Mouse (Mus musculus) olfactory bulb, adult 2 months (tissue): Measurements from ENCODE around the gene Olfr744. TPM values are rescaled to one million over a fixed set of nuclear protein-coding genes. Genes with fewer than 3 reads are reported as not detected.
"Not testable (repeated sequence)": the region's sequence is repeated elsewhere in the genome, so short reads cannot be mapped to it uniquely, and the experiment has no call there.

Experiments used
- H3K27ac ChIP-seq: fragments of 200-500 bp; 2 replicates; pipeline ENCODE4 v1.5.1; 2012; ENCODE audit warnings: low read depth, low read length; ENCODE audit not compliant: insufficient read depth
- H3K4me1 ChIP-seq: fragments of 200-500 bp; 2 replicates; pipeline ENCODE4 v1.6.1; 2012; ENCODE audit warnings: low read length; ENCODE audit not compliant: control insufficient read depth, insufficient read depth
- H3K4me3 ChIP-seq: fragments of 200-500 bp; 2 replicates; pipeline ENCODE4 v1.5.1; 2012; ENCODE audit warnings: mild to moderate bottlenecking, low read depth, low read length, moderate library complexity; ENCODE audit not compliant: insufficient read depth
- CTCF ChIP-seq: fragments of 200-500 bp; IDR thresholded peaks from 2 replicates; pipeline ENCODE4 v1.5.1; 2012; ENCODE audit warnings: low read depth, mild to moderate bottlenecking, low read length, moderate library complexity; ENCODE audit not compliant: insufficient read depth
- POLR2A ChIP-seq: fragments of 200-500 bp; IDR thresholded peaks from 2 replicates; pipeline ENCODE4 v1.6.1; 2012; ENCODE audit warnings: mild to moderate bottlenecking, low read depth, low read length, moderate library complexity; ENCODE audit not compliant: insufficient read depth
- WGBS: fragments of 180-500 bp; shearing (Covaris S2); methylation state at CpG from one replicate; pipeline ENCODE4 v1.1.7; 2018; 5-methylcytosine and 5-hydroxymethylcytosine counted together
- polyA plus RNA-seq: library from polyadenylated mRNA; stranded (reverse); fragments of >200 nt; gene quantifications from 2 replicates; pipeline ENCODE4 v1.2.4, GENCODE M21; 2012; ENCODE audit warnings: low replicate concordance; ENCODE audit not compliant: missing spikeins, insufficient read depth, insufficient read length

Gene Olfr744
- not detected in 2 replicates for polyA plus RNA-seq

DNA sequence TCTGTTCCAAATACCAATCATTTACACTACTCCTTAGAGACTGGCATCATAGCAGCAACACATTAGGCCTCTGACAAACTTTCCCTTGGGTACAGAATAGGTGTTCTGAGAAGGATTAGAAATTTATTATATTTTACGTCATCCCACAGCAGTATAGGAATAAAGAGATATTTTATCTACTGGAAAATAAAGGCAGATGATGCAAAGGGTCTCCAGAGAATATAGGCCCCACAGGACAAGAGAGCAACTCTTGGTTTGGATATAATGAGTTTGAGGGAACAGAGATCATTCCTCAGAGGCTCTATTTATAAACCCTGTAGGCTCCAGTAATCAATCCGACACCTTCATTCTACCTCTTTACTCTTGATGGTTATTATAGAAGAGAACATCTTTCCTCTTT lies at the start of gene Olfr744:
Gene Olfr744 (plus strand): TSS at position 301 of the 400 bp plus-strand sequence.
- no peak within 1 kb of the TSS for H3K27ac ChIP-seq
- no peak for TF ChIP-seq CTCF
- no peak for TF ChIP-seq POLR2A
- WGBS: 92% methylated on average over 2 of the region's 2 CpGs
- H3K4me1 ChIP-seq: no peaks in the 10 kb centered on the region
- H3K4me3 ChIP-seq: no peak within 1 kb of the TSS

- not testable (repeated sequence) for H3K27ac ChIP-seq, H3K4me1 ChIP-seq, H3K4me3 ChIP-seq
- WGBS: 60% methylated on average over 1 of the region's 1 CpGs
Measured at GRCm38 (mm10) chr14:50573056-50573455, 41.6 kb upstream of the Olfr744 start.

GRCm38 (mm10) chr14:50639088-50639487 lies 24.4 kb downstream of the Olfr744 start, which contains the start of gene Olfr745:
Olfr745 (plus strand) TSS chr14:50639388.
- no peak within 1 kb of the TSS for H3K27ac ChIP-seq
- H3K4me1 ChIP-seq: no peaks in the 10 kb centered on the region
- no peak within 1 kb of the TSS for H3K4me3 ChIP-seq
- WGBS: 82% methylated on average over 2 of the region's 2 CpGs
- TF ChIP-seq POLR2A (no peak), CTCF (no peak)

- no peaks in the 10 kb centered on the region for H3K4me1 ChIP-seq
- TF ChIP-seq POLR2A (no peak), CTCF (no peak)
- H3K4me3 ChIP-seq: no peak within 1 kb of the TSS
- no peak within 1 kb of the TSS for H3K27ac ChIP-seq
Measured at GRCm38 (mm10) chr14:50646783-50647182, 32.1 kb downstream of the Olfr744 start, which contains the start of gene Olfr746. Olfr746 (plus strand) TSS chr14:50647083.

Other genes starting within 250 kb of the Olfr744 start
- not detected in 2 replicates for gene Olfr736, start 233.7 kb upstream of the Olfr744 start, polyA plus RNA-seq
- not detected in 2 replicates for gene Olfr738, start 207.3 kb upstream of the Olfr744 start, polyA plus RNA-seq
- not detected in 2 replicates for gene Olfr739, start 196.3 kb upstream of the Olfr744 start, polyA plus RNA-seq
- not detected in 2 replicates for gene Olfr740, start 169.3 kb upstream of the Olfr744 start, polyA plus RNA-seq
- not detected in 2 replicates for gene Olfr741, start 142.1 kb upstream of the Olfr744 start, polyA plus RNA-seq
- not detected in 2 replicates for gene Olfr742, start 111.3 kb upstream of the Olfr744 start, polyA plus RNA-seq
- gene Olfr743, start 93.0 kb upstream of the Olfr744 start, polyA plus RNA-seq: not detected in 2 replicates
- not detected in 2 replicates for gene Olfr745, start 24.5 kb downstream of the Olfr744 start, polyA plus RNA-seq
- not detected in 2 replicates for gene Olfr746, start 32.2 kb downstream of the Olfr744 start, polyA plus RNA-seq
- gene Olfr747, start 78.3 kb downstream of the Olfr744 start, polyA plus RNA-seq: not detected in 2 replicates
- gene Olfr748, start 92.5 kb downstream of the Olfr744 start, polyA plus RNA-seq: not detected in 2 replicates
- gene Olfr749, start 130.2 kb downstream of the Olfr744 start, polyA plus RNA-seq: not detected in 2 replicates
- not detected in 2 replicates for gene Ttc5, start 170.6 kb downstream of the Olfr744 start, polyA plus RNA-seq
- gene Ccnb1ip1, start 192.9 kb downstream of the Olfr744 start, polyA plus RNA-seq: not detected in 2 replicates
- not detected in 2 replicates for gene Parp2, start 193.0 kb downstream of the Olfr744 start, polyA plus RNA-seq